Mouse (Mus musculus) CH12.LX (cell line): ENCODE measurements around the gene Rnf151. TPM values are rescaled to one million over a fixed set of nuclear protein-coding genes. Genes with fewer than 3 reads are reported as not detected.

ENCODE experiments used
- DNase-seq: peaks from one replicate; pipeline ENCODE4 v3.0.0-alpha.2; 2013; ENCODE audit errors: extremely low read depth
- H3K27ac ChIP-seq: 2 replicates; pipeline ENCODE4 v1.5.1; 2012; ENCODE audit warnings: low read depth, mild to moderate bottlenecking, control low read depth, moderate library complexity; ENCODE audit not compliant: insufficient read depth
- H3K27me3 ChIP-seq: replicated peaks from 2 replicates; pipeline ENCODE3; 2012; ENCODE audit warnings: inconsistent platforms
- H3K36me3 ChIP-seq, 2 experiments: replicated peaks in 1 of 2; 2 replicates each; pipeline versions ENCODE3 to v1.6.1; 2012; ENCODE audit warnings: inconsistent platforms in 1 of 2, low read length in 1 of 2, mild to moderate bottlenecking in 1 of 2, mixed read lengths in 1 of 2, moderate library complexity in 1 of 2; ENCODE audit not compliant: control insufficient read depth in 1 of 2, insufficient read depth in 1 of 2
- H3K4me1 ChIP-seq, 2 experiments: 2 replicates each; pipeline ENCODE4 v1.6.1; 2012; ENCODE audit warnings: inconsistent platforms in 1 of 2, moderate library complexity in 1 of 2; ENCODE audit not compliant: insufficient read depth in 2 of 2, control insufficient read depth in 1 of 2
- H3K4me2 ChIP-seq: 2 replicates; pipeline ENCODE4 v1.6.1; 2012; ENCODE audit warnings: low read depth, mild to moderate bottlenecking, control low read depth; ENCODE audit not compliant: poor library complexity, insufficient read depth, severe bottlenecking
- H3K4me3 ChIP-seq, 3 experiments: fragments of 150-350 bp in 1 of 3; sonication (generic) in 1 of 3; replicated peaks in 1 of 3; 2 replicates each; pipeline versions ENCODE3 to v1.5.1; 2011 to 2012; ENCODE audit warnings: low read depth in 2 of 3, low read length in 2 of 3, mild to moderate bottlenecking in 2 of 3, moderate library complexity in 2 of 3, control low read depth in 1 of 3, improper control_type of control experiment in 1 of 3, inconsistent platforms in 1 of 3, mixed read lengths in 1 of 3; ENCODE audit not compliant: poor library complexity in 1 of 3
- H3K79me2 ChIP-seq: replicated peaks from 2 replicates; pipeline ENCODE4 v1.6.1; 2012; ENCODE audit warnings: mild to moderate bottlenecking, moderate library complexity; ENCODE audit not compliant: control insufficient read depth, poor library complexity, insufficient read depth, severe bottlenecking; ENCODE audit errors: extremely low read depth
- H3K9ac ChIP-seq: 2 replicates; pipeline ENCODE4 v1.6.1; 2012; ENCODE audit warnings: low read depth, mild to moderate bottlenecking, control low read depth, moderate library complexity; ENCODE audit not compliant: insufficient read depth
- H3K9me3 ChIP-seq: replicated peaks from 2 replicates; pipeline ENCODE3; 2012; ENCODE audit warnings: low read length, inconsistent platforms, mixed read lengths
- BHLHE40 ChIP-seq: IDR thresholded peaks from 2 replicates; pipeline ENCODE4 v1.6.1; 2011; ENCODE audit warnings: mild to moderate bottlenecking, low read depth, low read length, improper control_type of control experiment
- ELF1 ChIP-seq: IDR thresholded peaks from 2 replicates; pipeline ENCODE4 v1.6.1; 2014; ENCODE audit warnings: low read depth, mild to moderate bottlenecking, inconsistent platforms, low read length, improper control_type of control experiment
- ETS1 ChIP-seq: conservative IDR thresholded peaks from 2 replicates; pipeline ENCODE4 v1.6.1; 2012; ENCODE audit warnings: low read depth, mild to moderate bottlenecking, inconsistent platforms, low read length, improper control_type of control experiment, moderate library complexity
- GABPA ChIP-seq: IDR thresholded peaks from 2 replicates; pipeline ENCODE4 v1.6.1; 2012; ENCODE audit warnings: low read depth, low read length, improper control_type of control experiment, inconsistent platforms; ENCODE audit not compliant: insufficient replicate concordance
- HCFC1 ChIP-seq: IDR thresholded peaks from 2 replicates; pipeline ENCODE4 v1.6.1; 2012; ENCODE audit warnings: low read depth, mild to moderate bottlenecking, inconsistent platforms, low read length, improper control_type of control experiment
- JUND ChIP-seq: conservative IDR thresholded peaks from 2 replicates; pipeline ENCODE4 v1.6.1; 2011; ENCODE audit warnings: low read depth, low read length, improper control_type of control experiment
- KAT2A ChIP-seq: IDR thresholded peaks from 2 replicates; pipeline ENCODE4 v1.6.1; 2012; ENCODE audit warnings: low read length, improper control_type of control experiment, inconsistent platforms; ENCODE audit not compliant: insufficient replicate concordance
- MAFK ChIP-seq: IDR thresholded peaks from 2 replicates; pipeline ENCODE4 v1.6.1; 2011; ENCODE audit warnings: low read length, improper control_type of control experiment; ENCODE audit not compliant: insufficient replicate concordance
- MAZ ChIP-seq: IDR thresholded peaks from 2 replicates; pipeline ENCODE4 v1.6.1; 2012; ENCODE audit warnings: low read depth, mild to moderate bottlenecking, inconsistent platforms, low read length, improper control_type of control experiment, moderate library complexity
- MEF2A ChIP-seq: IDR thresholded peaks from 2 replicates; pipeline ENCODE4 v1.6.1; 2014; ENCODE audit warnings: low read depth, mild to moderate bottlenecking, inconsistent platforms, low read length, improper control_type of control experiment, borderline replicate concordance
- MXI1 ChIP-seq: IDR thresholded peaks from 2 replicates; pipeline ENCODE4 v1.6.1; 2011; ENCODE audit warnings: mild to moderate bottlenecking, low read depth, low read length, improper control_type of control experiment
- MYC ChIP-seq: IDR thresholded peaks from 2 replicates; pipeline ENCODE4 v1.6.1; 2011; ENCODE audit warnings: low read depth, mild to moderate bottlenecking, improper control_type of control experiment, low read length
- NRF1 ChIP-seq: IDR thresholded peaks from 2 replicates; pipeline ENCODE4 v1.6.1; 2014; ENCODE audit warnings: low read depth, mild to moderate bottlenecking, inconsistent platforms, low read length, improper control_type of control experiment, moderate library complexity
- PAX5 ChIP-seq: IDR thresholded peaks from 2 replicates; pipeline ENCODE4 v1.6.1; 2012; ENCODE audit warnings: low read length, inconsistent platforms, mixed read lengths
- POLR2AphosphoS2 ChIP-seq: IDR thresholded peaks from 2 replicates; pipeline ENCODE4 v1.6.1; 2011; ENCODE audit warnings: low read depth, low read length, improper control_type of control experiment
- RAD21 ChIP-seq: IDR thresholded peaks from 2 replicates; pipeline ENCODE4 v1.6.1; 2011; ENCODE audit warnings: low read depth, mild to moderate bottlenecking, low read length, improper control_type of control experiment, moderate library complexity
- RCOR1 ChIP-seq: conservative IDR thresholded peaks from 2 replicates; pipeline ENCODE4 v1.6.1; 2012; ENCODE audit warnings: low read depth, mild to moderate bottlenecking, inconsistent platforms, low read length, improper control_type of control experiment
- SIN3A ChIP-seq: IDR thresholded peaks from 2 replicates; pipeline ENCODE4 v1.6.1; 2012; ENCODE audit warnings: low read length, improper control_type of control experiment, inconsistent platforms
- TBP ChIP-seq: conservative IDR thresholded peaks from 2 replicates; pipeline ENCODE4 v1.6.1; 2011; ENCODE audit warnings: low read depth, low read length, improper control_type of control experiment
- USF1 ChIP-seq: IDR thresholded peaks from 2 replicates; pipeline ENCODE4 v1.6.1; 2014; ENCODE audit warnings: low read depth, mild to moderate bottlenecking, inconsistent platforms, low read length, improper control_type of control experiment
- ZC3H11A ChIP-seq: IDR thresholded peaks from 2 replicates; pipeline ENCODE4 v1.6.1; 2012; ENCODE audit warnings: low read depth, mild to moderate bottlenecking, inconsistent platforms, low read length, improper control_type of control experiment
- ZNF384 ChIP-seq: IDR thresholded peaks from 2 replicates; pipeline ENCODE4 v1.6.1; 2012; ENCODE audit warnings: low read depth, low read length, improper control_type of control experiment, inconsistent platforms
- dilution Hi-C: fragments of 300-500 bp; cut with MboI; formaldehyde crosslinking; loops from 2 replicates; pipeline ENCODE4 v1.14.3; 2020; ENCODE audit warnings: low sequenced_read_pairs; ENCODE audit not compliant: extremely low pct_unique_long_range_greater_than_20kb, extremely low pct_ligation_motif_present
- in situ Hi-C: fragments of 300-500 bp; cut with MboI; formaldehyde crosslinking; loops from 3 replicates; pipeline ENCODE4 v1.14.3; 2019; ENCODE audit warnings: low sequenced_read_pairs, low pct_ligation_motif_present, low pct_unique_long_range_greater_than_20kb, mixed read lengths
- polyA plus RNA-seq: library from polyadenylated mRNA; unstranded; fragments of >175 nt; gene quantifications from 2 replicates; pipeline ENCODE4 v1.2.1, GENCODE M21; 2012; ENCODE audit warnings: low read depth; ENCODE audit not compliant: insufficient read length
- total RNA-seq, 2 experiments: library from RNA; depleted of rRNA; stranded (reverse); fragments of 300-350 nt in 1 of 2; fragments of >200 nt in 1 of 2; gene quantifications; 2 replicates each; pipeline ENCODE4 v1.2.3; 2012 to 2014

Gene Rnf151
- total and polyA plus RNA-seq, 3 experiments, result 0.34 to 0.59 TPM; not detected in 1

- Histone ChIP-seq H3K4me1 (peaks cover 0 to 24% of the 10 kb centered on the region in 2 experiments; a peak in 2 of 4 replicates), H3K27ac (no peak overlapping the region), H3K4me2 (no peak overlapping the region), H3K4me3 (no peak overlapping the region), H3K27me3 (no peaks in the 10 kb centered on the region), H3K36me3 (peaks cover 0 to 2% of the 10 kb centered on the region in 2 experiments), H3K9me3 (no peaks in the 10 kb centered on the region), H3K79me2 (peaks cover 7% of the 10 kb centered on the region; the same call in 1 of the 2 replicates), H3K9ac (no peak overlapping the region)
- dilution Hi-C loops, result no loop called here
- TF ChIP-seq KAT2A, result no peak
- no peak for TF ChIP-seq HCFC1
- no peak for TF ChIP-seq GABPA
- no peak for TF ChIP-seq MYC
- TF ChIP-seq PAX5, result no peak
- no peak for TF ChIP-seq BHLHE40
- no peak for TF ChIP-seq ELF1
- no peak for TF ChIP-seq NRF1
- no peak for TF ChIP-seq RAD21
- TF ChIP-seq ZC3H11A, result no peak
- in situ Hi-C loops, result no loop called here
- DNase-seq, result no peak
These were observed 10.3 kb upstream of the Rnf151 start for GRCm38 (mm10) chr17:24728184-24728583.

DNA sequence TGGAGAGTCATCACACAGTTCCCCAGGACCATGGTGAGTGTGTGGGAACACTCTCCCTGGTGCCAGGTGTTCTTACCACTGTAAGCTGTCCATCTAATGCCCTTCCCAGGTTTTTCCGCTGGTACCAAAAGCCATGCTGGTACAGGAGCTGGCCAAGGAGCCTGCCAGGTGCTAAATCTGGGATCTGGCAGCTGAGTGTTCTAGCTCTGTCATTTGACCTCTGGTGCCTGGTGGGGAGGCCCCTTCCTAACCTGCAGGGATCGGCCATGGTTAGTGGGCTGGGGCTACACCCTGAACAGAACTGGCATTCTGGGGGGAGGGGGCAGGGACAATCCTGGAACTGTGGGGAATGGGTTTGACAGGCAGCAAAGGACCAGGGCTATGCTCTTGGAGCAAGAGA is 9.8 kb upstream of the Rnf151 start, which contains the start of gene Rpl3l:
Rpl3l (plus strand) TSS at position 203 of the 400 bp plus-strand sequence.
- Histone ChIP-seq H3K4me3 (no peak within 1 kb of the TSS), H3K27me3 (no peaks in the 10 kb centered on the region), H3K79me2 (peaks cover 11% of the 10 kb centered on the region; the same call in 1 of the 2 replicates), H3K9me3 (no peaks in the 10 kb centered on the region), H3K4me1 (peaks cover under 1 to 23% of the 10 kb centered on the region in 2 experiments; a peak in 3 of 4 replicates), H3K36me3 (peaks cover under 1% of the 10 kb centered on the region in 2 experiments), H3K4me2 (no peak within 1 kb of the TSS), H3K9ac (no peak within 1 kb of the TSS), H3K27ac (no peak within 1 kb of the TSS)
- in situ Hi-C loops (no loop called here), dilution Hi-C loops (no loop called here)
- no peak for DNase-seq
- TF ChIP-seq RCOR1 (no peak), ELF1 (no peak), NRF1 (no peak), SIN3A (no peak), MXI1 (no peak), ZNF384 (no peak), MAFK (no peak), JUND (no peak), GABPA (no peak), PAX5 (no peak), TBP (no peak), USF1 (no peak), MEF2A (no peak), ETS1 (no peak), BHLHE40 (no peak), MAZ (no peak), POLR2AphosphoS2 (no peak)
